Mouse (Mus musculus) kidney, postnatal 0 days (tissue): ENCODE results near the gene Adpgk. TPM values are rescaled to one million over a fixed set of nuclear protein-coding genes. Genes with fewer than 3 reads are reported as not detected.

Experiments used
- ATAC-seq: fragments of 200-750 bp; cut with Nextera tagmentation; replicated peaks from 2 replicates; pipeline ENCODE4 v1.8.0; 2017; ENCODE audit warnings: low read depth, moderate number of reproducible peaks, moderate TSS enrichment, moderate library complexity; ENCODE audit not compliant: low FRiP score
- DNase-seq: peaks from one replicate; pipeline ENCODE4 v3.0.0-alpha.2; 2016; ENCODE audit warnings: low spot score
- H3K27ac ChIP-seq: fragments of 300-500 bp; sonication (generic); 2 replicates; pipeline ENCODE4 v1.5.1; 2014; ENCODE audit warnings: mild to moderate bottlenecking
- H3K27me3 ChIP-seq: fragments of 300-500 bp; sonication (generic); 2 replicates; pipeline ENCODE4 v1.6.1; 2014; ENCODE audit warnings: low read length, mixed read lengths; ENCODE audit not compliant: insufficient read depth
- H3K36me3 ChIP-seq: fragments of 300-500 bp; sonication (generic); 2 replicates; pipeline ENCODE4 v1.6.1; 2014; ENCODE audit warnings: low read length, mixed read lengths; ENCODE audit not compliant: insufficient read depth
- H3K4me1 ChIP-seq: fragments of 300-500 bp; sonication (generic); replicated peaks from 2 replicates; pipeline ENCODE4 v1.6.1; 2014; ENCODE audit warnings: antibody characterized with exemption, low read length, mixed read lengths; ENCODE audit not compliant: insufficient read depth
- H3K4me2 ChIP-seq: fragments of 300-500 bp; sonication (generic); 2 replicates; pipeline ENCODE4 v1.6.1; 2014; ENCODE audit warnings: mild to moderate bottlenecking, low read length, moderate library complexity, mixed read lengths
- H3K4me3 ChIP-seq: fragments of 300-500 bp; sonication (generic); replicated peaks from 2 replicates; pipeline ENCODE4 v1.5.1; 2014; ENCODE audit warnings: low read depth, low read length
- H3K9ac ChIP-seq: fragments of 300-500 bp; sonication (generic); 2 replicates; pipeline ENCODE4 v1.6.1; 2014; ENCODE audit warnings: low read depth, low read length
- H3K9me3 ChIP-seq: fragments of 300-500 bp; sonication (generic); replicated peaks from 2 replicates; pipeline ENCODE4 v1.6.1; 2016; ENCODE audit warnings: low read length, inconsistent platforms, mixed read lengths
- CTCF ChIP-seq: IDR thresholded peaks from 2 replicates; pipeline ENCODE4 v1.5.1; 2016; ENCODE audit warnings: antibody characterized with exemption, low read depth, mild to moderate bottlenecking, moderate library complexity
- WGBS: fragments of 180-500 bp; shearing (Covaris S2); extraction: QIAGEN DNeasy Blood & Tissue Kit; methylation state at CpG from one replicate; pipeline ENCODE4 v1.1.7; 2014; 5-methylcytosine and 5-hydroxymethylcytosine counted together
- polyA plus RNA-seq: library from polyadenylated mRNA; unstranded; fragments of >200 nt; fragmentation: Nextera tagmentation; extraction: Ambion mirVana; gene quantifications from 2 replicates; pipeline ENCODE4 v1.2.1, GENCODE M21; 2015

The Adpgk gene
- polyA plus RNA-seq, 1 experiment from 2014 or later: 26.0 TPM

DNA sequence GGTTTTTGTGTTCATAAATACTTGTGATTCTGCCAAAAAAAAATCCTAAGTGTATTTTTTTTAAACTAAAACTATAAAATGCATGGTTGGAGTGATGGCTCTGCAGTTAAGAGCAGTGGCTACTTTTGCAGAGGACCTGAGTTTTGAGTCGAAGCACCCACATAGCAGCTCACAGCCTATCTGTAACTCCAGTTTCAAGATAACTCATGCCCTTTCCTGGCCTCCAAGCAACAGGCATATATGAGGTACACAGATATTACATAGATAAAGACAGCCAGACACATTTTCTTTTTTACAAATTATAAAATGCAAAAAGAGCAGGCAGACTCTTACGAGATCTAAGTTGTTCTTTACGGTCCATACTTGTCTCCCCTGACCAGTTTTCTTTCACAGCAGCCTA lies 45.2 kb downstream of the Adpgk start:
- 93% methylated on average over 3 of the region's 3 CpGs for WGBS
- Histone ChIP-seq H3K9ac (no peak overlapping the region), H3K36me3 (peaks cover 21% of the 10 kb centered on the region), H3K27me3 (no peaks in the 10 kb centered on the region), H3K4me1 (no peaks in the 10 kb centered on the region), H3K4me2 (no peak overlapping the region), H3K27ac (no peak overlapping the region), H3K4me3 (no peak overlapping the region), H3K9me3 (no peaks in the 10 kb centered on the region)
- ATAC-seq (no peak), DNase-seq (no peak)
- TF ChIP-seq CTCF: no peak

DNA sequence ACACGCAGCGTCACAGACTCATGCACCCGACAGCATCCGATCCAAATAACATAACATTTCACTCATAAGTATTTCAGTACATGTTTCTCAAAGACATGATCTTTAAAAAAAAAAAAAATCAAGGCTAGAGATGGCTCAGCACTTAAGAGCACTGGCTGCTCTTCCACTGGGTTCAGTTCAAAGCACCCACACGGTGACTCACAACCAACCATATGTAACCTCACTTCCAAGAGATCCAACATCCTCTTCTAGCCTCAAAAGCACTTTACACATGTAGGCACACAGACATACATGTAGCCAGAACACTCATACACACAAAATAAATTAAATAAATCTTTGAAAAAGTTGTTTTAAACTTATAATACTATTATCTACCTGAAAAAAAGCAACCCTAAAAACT lies 46.5 kb downstream of the Adpgk start:
- no peak for TF ChIP-seq CTCF
- DNase-seq (no peak), ATAC-seq (no peak)
- H3K27ac ChIP-seq: no peak overlapping the region
- no peak overlapping the region for H3K4me3 ChIP-seq
- H3K27me3 ChIP-seq: no peaks in the 10 kb centered on the region
- no peak overlapping the region for H3K4me2 ChIP-seq
- H3K4me1 ChIP-seq: no peaks in the 10 kb centered on the region
- peaks cover 16% of the 10 kb centered on the region for H3K36me3 ChIP-seq
- H3K9ac ChIP-seq: no peak overlapping the region
- 94% methylated on average over 5 of the region's 5 CpGs for WGBS
- H3K9me3 ChIP-seq: no peaks in the 10 kb centered on the region

DNA sequence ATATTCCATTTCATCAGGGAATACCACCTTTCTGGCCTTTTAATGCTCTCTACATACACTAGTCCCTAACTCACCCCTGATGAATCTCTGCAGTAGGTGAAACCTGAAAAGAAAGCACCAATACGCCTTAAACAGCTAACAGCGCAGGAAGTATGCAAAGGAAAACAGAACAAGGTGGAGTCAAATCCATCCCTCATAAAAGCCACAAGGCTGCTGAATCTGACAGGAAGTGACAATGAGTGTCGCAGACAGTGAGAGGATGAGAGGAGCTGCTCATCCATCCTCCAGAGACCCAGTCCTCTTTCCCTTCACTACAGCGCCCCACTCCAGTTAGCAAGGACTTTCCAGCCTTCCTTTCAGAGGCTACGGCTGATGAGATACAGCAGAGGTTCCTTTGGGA lies 47.1 kb downstream of the Adpgk start:
- Histone ChIP-seq H3K27me3 (no peaks in the 10 kb centered on the region), H3K9ac (no peak overlapping the region), H3K36me3 (peaks cover 11% of the 10 kb centered on the region), H3K4me1 (no peaks in the 10 kb centered on the region), H3K4me2 (no peak overlapping the region), H3K4me3 (no peak overlapping the region), H3K27ac (no peak overlapping the region), H3K9me3 (no peaks in the 10 kb centered on the region)
- TF ChIP-seq CTCF: no peak
- no peak for DNase-seq
- ATAC-seq: no peak
- WGBS: 86% methylated on average over 5 of the region's 5 CpGs

DNA sequence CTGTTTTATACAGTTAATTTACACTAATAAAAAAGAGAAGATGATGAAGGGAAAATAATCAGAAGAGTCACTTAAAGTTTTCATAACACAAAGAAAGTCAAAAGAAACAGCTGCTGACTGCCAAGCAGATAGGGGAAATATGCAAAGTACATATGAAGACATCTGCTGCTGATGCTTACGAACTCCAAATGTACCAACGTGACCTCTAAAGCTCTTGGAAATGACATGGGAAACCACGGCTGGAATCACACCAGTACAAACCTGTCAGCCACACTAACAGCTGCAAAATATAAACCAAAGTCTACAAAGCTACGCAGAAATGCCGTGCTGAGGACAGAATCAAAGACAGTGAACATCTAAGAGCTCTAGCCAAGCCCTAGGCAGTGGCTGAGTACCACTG lies 47.7 kb downstream of the Adpgk start:
- no peaks in the 10 kb centered on the region for H3K4me1 ChIP-seq
- no peak for TF ChIP-seq CTCF
- no peak overlapping the region for H3K9ac ChIP-seq
- no peak for DNase-seq
- H3K4me3 ChIP-seq: no peak overlapping the region
- ATAC-seq: no peak
- no peaks in the 10 kb centered on the region for H3K9me3 ChIP-seq
- H3K27ac ChIP-seq: no peak overlapping the region
- H3K27me3 ChIP-seq: no peaks in the 10 kb centered on the region
- peaks cover 16% of the 10 kb centered on the region; the same call in 1 of the 2 replicates for H3K36me3 ChIP-seq
- H3K4me2 ChIP-seq: no peak overlapping the region
- 67% methylated on average over 5 of the region's 5 CpGs for WGBS

DNA sequence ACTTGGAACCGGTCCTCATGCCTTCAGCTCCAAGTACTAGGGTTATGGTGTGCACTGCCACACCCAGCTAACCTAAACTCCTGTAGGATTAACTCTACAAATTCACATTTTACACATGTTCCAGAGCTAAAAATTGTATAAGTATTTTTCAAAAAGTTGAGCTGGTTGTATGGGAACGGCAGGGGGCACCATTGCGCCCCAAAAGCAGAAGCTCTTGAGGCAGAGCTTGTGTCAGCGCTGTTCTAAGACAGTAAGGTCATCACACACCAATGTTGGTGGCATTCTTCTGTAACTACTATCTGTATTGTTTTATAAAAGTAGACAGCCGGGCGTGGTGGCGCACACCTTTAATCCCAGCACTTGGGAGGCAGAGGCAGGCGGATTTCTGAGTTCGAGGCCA lies 48.6 kb downstream of the Adpgk start:
- 82% methylated on average over 8 of the region's 9 CpGs for WGBS

DNA sequence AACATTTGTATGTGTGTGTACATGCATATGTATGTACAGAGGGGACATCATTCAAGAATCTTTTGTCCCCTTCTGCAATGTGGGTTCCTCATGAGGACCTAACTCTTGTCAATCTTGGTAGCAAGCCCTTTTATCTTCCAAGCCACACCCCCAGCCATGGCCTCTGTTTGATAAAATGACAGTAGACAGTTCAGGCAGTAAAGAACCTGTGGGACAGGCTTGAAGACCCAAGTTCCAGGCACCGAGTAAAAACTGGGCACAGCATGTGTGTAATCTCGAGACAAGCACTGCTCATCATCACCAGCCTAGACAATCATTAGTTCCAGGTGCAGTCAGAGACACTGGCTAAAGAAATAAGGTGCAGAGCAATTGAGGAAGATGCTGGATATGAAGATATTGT lies 54.8 kb downstream of the Adpgk start:
- H3K9me3 ChIP-seq: no peaks in the 10 kb centered on the region
- no peak for ATAC-seq
- no peak overlapping the region for H3K9ac ChIP-seq
- H3K36me3 ChIP-seq: 0 out of 2 replicates have a peak, but pooled peaks cover 7% of the 10 kb centered on the region
- no peaks in the 10 kb centered on the region for H3K27me3 ChIP-seq
- no peak overlapping the region for H3K4me3 ChIP-seq
- DNase-seq: no peak
- TF ChIP-seq CTCF: no peak
- WGBS: 66% methylated on average over 2 of the region's 2 CpGs
- no peaks in the 10 kb centered on the region for H3K4me1 ChIP-seq
- H3K27ac ChIP-seq: no peak overlapping the region
- no peak overlapping the region for H3K4me2 ChIP-seq

More for the DNA sequence above, 48.6 kb downstream of the Adpgk start:
- H3K27ac ChIP-seq: no peak overlapping the region
- H3K9ac ChIP-seq: no peak overlapping the region
- peak; percentile 21 for DNase-seq
- H3K27me3 ChIP-seq: no peaks in the 10 kb centered on the region
- H3K4me1 ChIP-seq: no peaks in the 10 kb centered on the region
- H3K36me3 ChIP-seq: peaks cover 16% of the 10 kb centered on the region; the same call in 1 of the 2 replicates
- TF ChIP-seq CTCF: peak; percentile 62
- no peak overlapping the region for H3K4me3 ChIP-seq
- no peak overlapping the region for H3K4me2 ChIP-seq
- H3K9me3 ChIP-seq: no peaks in the 10 kb centered on the region
- ATAC-seq: no peak

DNA sequence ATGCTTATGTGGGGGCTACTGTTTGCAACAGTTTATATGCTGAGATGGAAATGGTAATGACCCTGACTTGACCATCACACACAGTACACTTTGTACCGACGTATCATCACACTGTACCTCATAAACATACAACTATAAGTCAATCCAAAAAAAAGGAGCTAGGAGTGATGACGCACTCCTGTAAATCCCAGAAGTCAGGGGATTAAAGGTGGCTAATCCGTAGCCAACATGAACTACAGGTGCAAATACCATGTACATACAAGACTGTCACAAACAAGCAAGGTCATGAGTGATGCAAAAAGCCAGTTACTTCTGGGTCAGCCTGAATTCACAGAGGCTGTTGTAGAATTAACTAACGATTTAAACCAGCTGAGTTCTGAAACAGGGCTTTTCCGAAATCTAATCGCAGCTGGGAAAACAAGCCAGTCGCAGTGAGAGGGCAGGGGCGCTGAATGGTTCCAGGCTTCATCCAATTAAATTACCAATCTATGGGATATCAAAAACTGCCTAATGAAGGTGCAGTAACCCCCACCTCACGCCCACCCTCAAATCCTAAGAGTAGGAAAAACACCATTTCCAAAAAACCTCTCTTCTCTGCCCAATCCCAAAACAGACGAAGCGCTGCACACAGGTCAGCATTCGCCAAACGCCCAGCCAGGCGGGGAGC lies 61.4 kb downstream of the Adpgk start:
- no peaks in the 10 kb centered on the region for H3K27me3 ChIP-seq
- peak overlapping the region; percentile 77 for H3K4me3 ChIP-seq
- no peaks in the 10 kb centered on the region for H3K9me3 ChIP-seq
- H3K4me1 ChIP-seq: no peaks in the 10 kb centered on the region
- DNase-seq (peak; percentile 8), ATAC-seq (no peak)
- 8% methylated on average over 15 of the region's 15 CpGs for WGBS
- no peak for TF ChIP-seq CTCF
- H3K9ac ChIP-seq: peak overlapping the region; percentile 62
- peak overlapping the region; percentile 88 for H3K27ac ChIP-seq
- H3K4me2 ChIP-seq: peak overlapping the region; percentile 64
- no peaks in the 10 kb centered on the region for H3K36me3 ChIP-seq
